Mouse (Mus musculus) embryonic fibroblast, embryonic 13.5 days (primary cell): ENCODE data around the gene Ppp1r11.

ENCODE experiments used
- CTCF ChIP-seq: IDR thresholded peaks from 2 replicates; pipeline ENCODE4 v1.5.1; 2011; ENCODE audit warnings: mild to moderate bottlenecking, control low read depth, low read length, moderate library complexity, borderline replicate concordance; ENCODE audit not compliant: insufficient read depth
- POLR2A ChIP-seq: IDR thresholded peaks from 2 replicates; pipeline ENCODE4 v1.6.1; 2011; ENCODE audit warnings: low read depth, mild to moderate bottlenecking, control low read depth, low read length, moderate library complexity

DNA sequence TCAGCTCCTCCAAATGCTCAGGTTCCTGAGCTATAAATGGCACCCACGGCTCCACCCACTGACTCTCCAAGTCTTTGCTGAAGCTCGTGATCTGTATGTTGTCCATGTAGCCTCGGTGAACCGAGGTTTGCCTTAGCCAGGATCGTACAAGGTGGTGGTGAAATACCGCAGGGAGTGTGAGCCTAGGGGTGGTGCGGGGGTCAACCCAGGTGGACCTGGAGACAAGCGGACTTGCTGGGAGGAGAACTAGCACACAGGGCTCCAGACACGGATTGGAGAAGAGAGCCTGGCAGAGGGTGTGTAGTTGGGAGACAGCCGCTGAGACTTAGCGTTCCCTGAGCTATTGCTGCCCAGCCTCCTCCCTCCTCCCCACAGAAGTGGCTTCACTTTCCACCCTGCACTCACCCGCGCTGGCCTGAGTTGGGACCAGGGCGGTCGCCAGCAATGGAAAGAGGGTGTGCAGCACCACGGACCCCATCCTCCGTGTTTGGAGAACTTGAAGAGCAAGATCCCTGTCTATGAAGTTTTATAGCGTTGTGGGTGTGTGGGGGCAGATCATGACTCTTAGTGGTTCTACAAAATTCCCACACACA, 29.8 kb upstream of the Ppp1r11 start, which contains the start of gene 2410137M14Rik:
- TF ChIP-seq POLR2A (no peak), CTCF (no peak)
